Mouse (Mus musculus) kidney, adult 2 months (tissue): ENCODE data around the gene Rora. TPM values are rescaled to one million over a fixed set of nuclear protein-coding genes. Genes with fewer than 3 reads are reported as not detected.

Experiments
- DNase-seq: peaks from one replicate; pipeline ENCODE4 v3.0.0; 2021
- H3K27ac ChIP-seq: fragments of 200-500 bp; 2 replicates; pipeline ENCODE4 v1.5.1; 2012; ENCODE audit warnings: low read depth, low read length, control low read depth, inconsistent platforms; ENCODE audit not compliant: insufficient read depth
- H3K27me3 ChIP-seq: fragments of 200-500 bp; replicated peaks from 2 replicates; pipeline ENCODE4 v1.6.1; 2012; ENCODE audit warnings: mild to moderate bottlenecking, moderate library complexity, low read length, inconsistent platforms; ENCODE audit not compliant: control insufficient read depth, insufficient read depth
- H3K36me3 ChIP-seq: fragments of 200-500 bp; 2 replicates; pipeline ENCODE4 v1.6.1; 2012; ENCODE audit warnings: mild to moderate bottlenecking, moderate library complexity, low read length, inconsistent platforms; ENCODE audit not compliant: control insufficient read depth, insufficient read depth
- H3K4me1 ChIP-seq: fragments of 200-500 bp; 2 replicates; pipeline ENCODE4 v1.6.1; 2011; ENCODE audit warnings: low read length; ENCODE audit not compliant: control insufficient read depth, insufficient read depth
- H3K4me3 ChIP-seq: fragments of 200-500 bp; 2 replicates; pipeline ENCODE4 v1.5.1; 2011; ENCODE audit warnings: mild to moderate bottlenecking, low read depth, low read length, control low read depth; ENCODE audit not compliant: insufficient read depth
- CTCF ChIP-seq: fragments of 200-500 bp; conservative IDR thresholded peaks from 2 replicates; pipeline ENCODE4 v1.5.1; 2011; ENCODE audit warnings: low read depth, mild to moderate bottlenecking, control low read depth, low read length, moderate library complexity, mixed read lengths; ENCODE audit not compliant: insufficient read depth, insufficient read length
- POLR2A ChIP-seq: fragments of 200-500 bp; IDR thresholded peaks from one replicate; pipeline ENCODE4 v1.6.1; 2011; ENCODE audit warnings: low read depth, low read length, control low read depth
- WGBS: fragments of 180-500 bp; shearing (Covaris S2); methylation state at CpG from one replicate; pipeline ENCODE4 v1.1.7; 2018; 5-methylcytosine and 5-hydroxymethylcytosine counted together
- polyA plus RNA-seq: library from polyadenylated mRNA; depleted of rRNA; stranded (reverse); fragments of >200 nt; gene quantifications from 2 replicates; pipeline ENCODE4 v1.2.3, GENCODE M21; 2012

The Rora gene
- polyA plus RNA-seq, 1 experiment = 15.5 TPM

- TF ChIP-seq CTCF (no peak), POLR2A (no peak)
- no peaks in the 10 kb centered on the region for H3K27me3 ChIP-seq
- H3K4me3 ChIP-seq = no peak overlapping the region
- 49% methylated on average over 10 of the region's 10 CpGs for WGBS
- H3K4me1 ChIP-seq = no peaks in the 10 kb centered on the region
- H3K27ac ChIP-seq = no peak overlapping the region
- DNase-seq = no peak
- H3K36me3 ChIP-seq = no peaks in the 10 kb centered on the region
Measured at GRCm38 (mm10) chr9:68687251-68687874, 33.8 kb downstream of the Rora start.

- 89% methylated on average over 2 of the region's 2 CpGs for WGBS
- Histone ChIP-seq H3K36me3 (no peaks in the 10 kb centered on the region), H3K27me3 (no peaks in the 10 kb centered on the region), H3K27ac (no peak overlapping the region), H3K4me1 (no peaks in the 10 kb centered on the region), H3K4me3 (no peak overlapping the region)
- TF ChIP-seq CTCF (no peak), POLR2A (no peak)
- no peak for DNase-seq
Measured at GRCm38 (mm10) chr9:68688151-68688550, 34.6 kb downstream of the Rora start.

GRCm38 (mm10) chr9:68689351-68689750, 35.8 kb downstream of the Rora start:
- Histone ChIP-seq H3K36me3 (no peaks in the 10 kb centered on the region), H3K4me1 (no peaks in the 10 kb centered on the region), H3K4me3 (no peak overlapping the region), H3K27me3 (no peaks in the 10 kb centered on the region), H3K27ac (no peak overlapping the region)
- 36% methylated on average over 4 of the region's 4 CpGs for WGBS
- DNase-seq = peak; percentile 74
- peak; percentile 70 for TF ChIP-seq CTCF
- no peak for TF ChIP-seq POLR2A

GRCm38 (mm10) chr9:68694889-68695495, 41.4 kb downstream of the Rora start:
- DNase-seq = no peak
- no peaks in the 10 kb centered on the region for H3K36me3 ChIP-seq
- no peak overlapping the region for H3K4me3 ChIP-seq
- no peak overlapping the region for H3K27ac ChIP-seq
- H3K27me3 ChIP-seq = no peaks in the 10 kb centered on the region
- TF ChIP-seq POLR2A (no peak), CTCF (no peak)
- WGBS = 76% methylated on average over 4 of the region's 4 CpGs
- no peaks in the 10 kb centered on the region for H3K4me1 ChIP-seq

GRCm38 (mm10) chr9:68695496-68695969, 41.9 kb downstream of the Rora start:
- Histone ChIP-seq H3K36me3 (no peaks in the 10 kb centered on the region), H3K4me1 (no peaks in the 10 kb centered on the region), H3K27ac (no peak overlapping the region), H3K4me3 (no peak overlapping the region), H3K27me3 (no peaks in the 10 kb centered on the region)
- no peak for TF ChIP-seq CTCF
- no peak for TF ChIP-seq POLR2A
- peak; percentile 53 for DNase-seq
- WGBS = 70% methylated on average over 16 of the region's 16 CpGs

GRCm38 (mm10) chr9:68696425-68696956, 42.9 kb downstream of the Rora start:
- 88% methylated on average over 3 of the region's 3 CpGs for WGBS
- no peak for TF ChIP-seq POLR2A
- DNase-seq = no peak

GRCm38 (mm10) chr9:68699341-68699740, 45.8 kb downstream of the Rora start:
- Histone ChIP-seq H3K4me1 (no peaks in the 10 kb centered on the region), H3K27ac (no peak overlapping the region), H3K4me3 (no peak overlapping the region), H3K36me3 (no peaks in the 10 kb centered on the region), H3K27me3 (no peaks in the 10 kb centered on the region)
- 81% methylated on average over 1 of the region's 1 CpGs for WGBS
- DNase-seq = peak; percentile 15
- no peak for TF ChIP-seq POLR2A

More at GRCm38 (mm10) chr9:68696425-68696956, 42.9 kb downstream of the Rora start:
- Histone ChIP-seq H3K4me3 (no peak overlapping the region), H3K27me3 (no peaks in the 10 kb centered on the region), H3K27ac (no peak overlapping the region), H3K4me1 (no peaks in the 10 kb centered on the region), H3K36me3 (no peaks in the 10 kb centered on the region)

- peak; percentile 23 for DNase-seq
- Histone ChIP-seq H3K4me1 (no peaks in the 10 kb centered on the region), H3K27ac (no peak overlapping the region), H3K4me3 (no peak overlapping the region), H3K27me3 (no peaks in the 10 kb centered on the region), H3K36me3 (no peaks in the 10 kb centered on the region)
- WGBS = 74% methylated on average over 4 of the region's 4 CpGs
- TF ChIP-seq POLR2A (no peak), CTCF (no peak)
Measured at GRCm38 (mm10) chr9:68699856-68700255, 46.3 kb downstream of the Rora start.
